26 mouse cellular contexts compared by ENCODE assay signal in genomic region chr7:111516882-111517281, GRCm38 (mm10).
DNase-seq lines count a peak whose midpoint lies in the region; ATAC-seq and TF ChIP-seq lines count a peak whose summit lies in the region.
"Had no signal": no experiment of that assay in that cellular context is flagged by ENCODE, and none has a peak within 500 bp of the region (broad histone marks: within the 10 kb centered on the region; RNA-seq: fewer than 3 reads in every experiment).

No protein-coding gene starts in this region.

- no peaks in the 10 kb centered on the region for H3K9me3 ChIP-seq in hindbrain, postnatal 0 days (ENCODE audit: low read length)
- no peaks in the 10 kb centered on the region for H3K9me3 ChIP-seq in hindbrain, embryonic 14.5 days (ENCODE audit: control insufficient read depth, low read length)
- no peaks in the 10 kb centered on the region for H3K9me3 ChIP-seq in hindbrain, embryonic 16.5 days (ENCODE audit: control insufficient read depth, low read length)
- H3K9me3 ChIP-seq: forebrain, embryonic 13.5 days; heart, embryonic 12.5 days; limb, embryonic 12.5 days; liver, embryonic 15.5 days; megakaryocyte, embryonic 14.5 days; midbrain, embryonic 13.5 days; neural tube, embryonic 15.5 days had no signal

- 50% methylated on average over 1 of the region's 1 CpGs for WGBS in hindbrain, postnatal 0 days
- 67% methylated on average over 1 of the region's 1 CpGs for WGBS in hindbrain, embryonic 14.5 days
- 68% methylated on average over 1 of the region's 1 CpGs for WGBS in hindbrain, embryonic 16.5 days

- no peak overlapping the region for H3K27ac ChIP-seq in hindbrain, postnatal 0 days
- H3K27ac ChIP-seq in hindbrain, embryonic 14.5 days, result no peak overlapping the region
- no peak overlapping the region for H3K27ac ChIP-seq in hindbrain, embryonic 16.5 days (ENCODE audit: low read depth, low read length)
- H3K27ac ChIP-seq: forebrain, embryonic 13.5 days; kidney, postnatal 0 days; limb, embryonic 12.5 days; liver, embryonic 15.5 days; midbrain, embryonic 13.5 days; neural tube, embryonic 15.5 days had no signal

- no peaks in the 10 kb centered on the region for H3K36me3 ChIP-seq in hindbrain, postnatal 0 days (ENCODE audit: insufficient read depth, low read length)
- no peaks in the 10 kb centered on the region for H3K36me3 ChIP-seq in hindbrain, embryonic 14.5 days (replicated peaks; ENCODE audit: control insufficient read depth, insufficient read depth)
- H3K36me3 ChIP-seq in hindbrain, embryonic 16.5 days (ENCODE audit: control insufficient read depth, insufficient read depth, low read length), result no peaks in the 10 kb centered on the region
- H3K36me3 ChIP-seq: heart, embryonic 12.5 days; limb, embryonic 12.5 days; liver, embryonic 15.5 days; midbrain, embryonic 13.5 days; neural tube, embryonic 15.5 days had no signal

- peak; percentile 36 for DNase-seq in hindbrain, postnatal 0 days (ENCODE audit: low spot score)
- DNase-seq in hindbrain, embryonic 14.5 days (ENCODE audit: low spot score), result no peak
- DNase-seq in brain, adult 2 months (ENCODE audit: low read depth, low spot score), result peak; percentile 52
- DNase-seq in cerebellum, adult 9-10 months, result peak; percentile 18
- peak; percentile 14 to 18 for DNase-seq in cerebellum, postnatal 36 days
- DNase-seq in lung, postnatal 25 days (ENCODE audit: low spot score), result no peak
- DNase-seq: adrenal gland, adult 2 months; adrenal gland, postnatal 36 days; gastrocnemius, postnatal 10 days; kidney, adult 8-10 months; kidney, postnatal 4 days; layer of hippocampus, postnatal 36 days; lung, embryonic 14.5 days; lung, postnatal 14 days; retina, postnatal 1 day; right cerebral cortex, postnatal 14 days had no signal

- no peak overlapping the region for H3K4me2 ChIP-seq in hindbrain, postnatal 0 days (ENCODE audit: low read depth, low read length)
- no peak overlapping the region for H3K4me2 ChIP-seq in hindbrain, embryonic 14.5 days (replicated peaks)
- H3K4me2 ChIP-seq in hindbrain, embryonic 16.5 days (ENCODE audit: low read length), result no peak overlapping the region
- H3K4me2 ChIP-seq: forebrain, embryonic 13.5 days; heart, embryonic 12.5 days; limb, embryonic 12.5 days; liver, embryonic 15.5 days; lung, embryonic 14.5 days; midbrain, embryonic 13.5 days; neural tube, embryonic 15.5 days had no signal

- no peak overlapping the region for H3K4me3 ChIP-seq in hindbrain, postnatal 0 days (ENCODE audit: low read length)
- no peak overlapping the region for H3K4me3 ChIP-seq in hindbrain, embryonic 14.5 days (replicated peaks; ENCODE audit: low read length)
- H3K4me3 ChIP-seq in hindbrain, embryonic 16.5 days (ENCODE audit: low read length), result no peak overlapping the region
- H3K4me3 ChIP-seq: forebrain, embryonic 13.5 days; heart, embryonic 12.5 days; limb, embryonic 12.5 days; liver, embryonic 15.5 days; megakaryocyte, embryonic 14.5 days; midbrain, embryonic 13.5 days; neural tube, embryonic 15.5 days had no signal

- H3K4me1 ChIP-seq in hindbrain, postnatal 0 days (ENCODE audit: insufficient read depth, low read length), result no peaks in the 10 kb centered on the region
- no peaks in the 10 kb centered on the region for H3K4me1 ChIP-seq in hindbrain, embryonic 14.5 days (replicated peaks; ENCODE audit: control insufficient read depth, insufficient read depth, low read length)
- no peaks in the 10 kb centered on the region for H3K4me1 ChIP-seq in hindbrain, embryonic 16.5 days (ENCODE audit: control insufficient read depth, insufficient read depth, low read depth, low read length)
- H3K4me1 ChIP-seq: limb, embryonic 12.5 days; liver, embryonic 15.5 days; megakaryocyte, embryonic 14.5 days; midbrain, embryonic 13.5 days; neural tube, embryonic 15.5 days had no signal

- no peak overlapping the region for H3K9ac ChIP-seq in hindbrain, postnatal 0 days (replicated peaks; ENCODE audit: low read length)
- no peak overlapping the region for H3K9ac ChIP-seq in hindbrain, embryonic 14.5 days
- no peak overlapping the region for H3K9ac ChIP-seq in hindbrain, embryonic 16.5 days (ENCODE audit: low read depth, low read length)
- H3K9ac ChIP-seq: forebrain, embryonic 13.5 days; heart, embryonic 12.5 days; limb, embryonic 12.5 days; liver, embryonic 15.5 days; lung, embryonic 14.5 days; midbrain, embryonic 13.5 days; neural tube, embryonic 15.5 days had no signal

- no peaks in the 10 kb centered on the region for H3K27me3 ChIP-seq in hindbrain, postnatal 0 days (ENCODE audit: insufficient read depth, low read length)
- H3K27me3 ChIP-seq in hindbrain, embryonic 14.5 days (ENCODE audit: control insufficient read depth, insufficient read depth, low read length), result no peaks in the 10 kb centered on the region
- no peaks in the 10 kb centered on the region for H3K27me3 ChIP-seq in hindbrain, embryonic 16.5 days (replicated peaks; ENCODE audit: control insufficient read depth, insufficient read depth, low read length)
- H3K27me3 ChIP-seq: forebrain, embryonic 13.5 days; heart, embryonic 12.5 days; limb, embryonic 12.5 days; liver, embryonic 15.5 days; megakaryocyte, embryonic 14.5 days; midbrain, embryonic 13.5 days; neural tube, embryonic 15.5 days had no signal

- ATAC-seq in hindbrain, postnatal 0 days, result no peak
- ATAC-seq in hindbrain, embryonic 14.5 days (ENCODE audit: low FRiP score), result no peak
- ATAC-seq in hindbrain, embryonic 16.5 days, result no peak
- ATAC-seq: forebrain, embryonic 13.5 days; intestine, embryonic 16.5 days; midbrain, embryonic 13.5 days had no signal

- no peak for TF ChIP-seq CTCF in hindbrain, postnatal 0 days (IDR thresholded peaks at IDR 0.05; ENCODE audit: low read depth)

Comparison
In these comparisons a context has a peak if more than half of its experiments do, and no peak if none do; other contexts are left out.
1. DNase-seq: peak in hindbrain, postnatal 0 days (single experiment), brain, adult 2 months (single experiment), cerebellum, adult 9-10 months (single experiment) and cerebellum, postnatal 36 days (2 of 2); none in hindbrain, embryonic 14.5 days (single experiment) and lung, postnatal 25 days (single experiment).